Mouse (Mus musculus): ENCODE measurements at regions not wholly inside any gene's neighbourhood (a gene's known extent, or its start where the extent isn't known, plus 50 kb on each side); places are given as distances from the start of the nearest gene placed in this dataset.
A peak's percentile ranks its signal among the peaks of the same experiment; 100 is the strongest.

GRCm38 (mm10) chr9:117843531-117843930 lies 196.8 kb upstream of the Azi2 start:
- Histone ChIP-seq H3K9me3 (ENCODE audit: control insufficient read depth, low read length) (no peaks in the 10 kb centered on the region), H3K9ac (ENCODE audit: low read length) (no peak overlapping the region), H3K4me1 (replicated peaks; ENCODE audit: control insufficient read depth, insufficient read depth) (no peaks in the 10 kb centered on the region), H3K36me3 (ENCODE audit: control insufficient read depth, insufficient read depth, low read length) (no peaks in the 10 kb centered on the region), H3K4me3 (ENCODE audit: low read depth, low read length) (no peak overlapping the region), H3K27me3 (ENCODE audit: control insufficient read depth, insufficient read depth, low read length) (no peaks in the 10 kb centered on the region), H3K27ac (replicated peaks) (no peak overlapping the region), H3K4me2 (replicated peaks; ENCODE audit: low read depth) (no peak overlapping the region)
- ATAC-seq (ENCODE audit: low FRiP score, low TSS enrichment) (no peak), DNase-seq (ENCODE audit: low spot score) (no peak)
- TF ChIP-seq EP300 (optimal IDR thresholded peaks at IDR 0.05) (no peak), CTCF (IDR thresholded peaks at IDR 0.05; ENCODE audit: low read depth) (no peak)
- 48% methylated on average over 4 of the region's 4 CpGs for WGBS

DNA sequence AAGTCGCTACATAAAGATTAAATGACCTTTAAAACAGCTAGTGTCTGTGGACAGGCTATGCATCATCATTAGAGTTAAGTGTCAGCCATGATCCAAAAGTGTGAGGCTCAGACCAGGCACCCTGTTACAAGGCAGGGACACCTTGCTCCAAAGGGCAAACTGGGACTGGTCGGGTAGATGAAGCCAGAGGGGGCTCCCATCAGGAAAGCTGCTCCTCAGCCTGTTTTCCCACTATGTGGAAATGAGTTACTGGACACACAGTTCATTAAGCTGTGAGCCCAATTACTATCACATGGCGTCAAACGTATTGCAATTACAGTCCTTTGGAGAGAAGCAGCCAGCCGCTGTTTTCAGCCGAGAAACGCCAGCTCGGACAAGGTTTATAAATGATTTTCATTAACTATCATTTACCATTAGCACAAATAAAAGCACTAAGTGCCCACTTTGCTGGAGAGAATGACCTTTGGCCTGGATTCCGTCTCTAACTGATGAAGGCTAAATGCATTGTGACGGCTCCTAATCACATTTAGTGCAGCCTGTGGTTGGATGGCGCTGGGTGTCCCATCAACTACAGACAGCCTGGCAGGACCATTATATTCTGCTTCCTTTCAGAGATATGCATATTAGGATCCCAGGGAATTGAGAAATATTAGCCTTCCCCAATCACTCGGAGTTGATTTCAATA lies 203.5 kb upstream of the Azi2 start:
- ATAC-seq (ENCODE audit: low FRiP score, low TSS enrichment) (no peak), DNase-seq (ENCODE audit: low spot score) (no peak)
- 59% methylated on average over 12 of the region's 12 CpGs for WGBS
- H3K27me3 ChIP-seq (ENCODE audit: control insufficient read depth, insufficient read depth, low read length): no peaks in the 10 kb centered on the region
- TF ChIP-seq EP300 (optimal IDR thresholded peaks at IDR 0.05) (no peak), CTCF (IDR thresholded peaks at IDR 0.05; ENCODE audit: low read depth) (no peak)
- no peak overlapping the region for H3K27ac ChIP-seq (replicated peaks)
- no peaks in the 10 kb centered on the region for H3K4me1 ChIP-seq (replicated peaks; ENCODE audit: control insufficient read depth, insufficient read depth)
- H3K4me2 ChIP-seq (replicated peaks; ENCODE audit: low read depth): no peak overlapping the region
- H3K4me3 ChIP-seq (ENCODE audit: low read depth, low read length): no peak overlapping the region
- no peak overlapping the region for H3K9ac ChIP-seq (ENCODE audit: low read length)
- H3K9me3 ChIP-seq (ENCODE audit: control insufficient read depth, low read length): no peaks in the 10 kb centered on the region
- H3K36me3 ChIP-seq (ENCODE audit: control insufficient read depth, insufficient read depth, low read length): no peaks in the 10 kb centered on the region

GRCm38 (mm10) chr9:117833586-117833985 lies 203.9 kb upstream of the Rbms3 start:
- ATAC-seq (ENCODE audit: low FRiP score, low TSS enrichment) (no peak), DNase-seq (ENCODE audit: low spot score) (no peak)
- H3K9ac ChIP-seq (ENCODE audit: low read length): no peak overlapping the region
- WGBS: 69% methylated on average over 6 of the region's 6 CpGs
- H3K27me3 ChIP-seq (ENCODE audit: control insufficient read depth, insufficient read depth, low read length): no peaks in the 10 kb centered on the region
- no peaks in the 10 kb centered on the region for H3K36me3 ChIP-seq (ENCODE audit: control insufficient read depth, insufficient read depth, low read length)
- H3K9me3 ChIP-seq (ENCODE audit: control insufficient read depth, low read length): no peaks in the 10 kb centered on the region
- no peaks in the 10 kb centered on the region for H3K4me1 ChIP-seq (replicated peaks; ENCODE audit: control insufficient read depth, insufficient read depth)
- no peak overlapping the region for H3K27ac ChIP-seq (replicated peaks)
- no peak overlapping the region for H3K4me3 ChIP-seq (ENCODE audit: low read depth, low read length)
- no peak overlapping the region for H3K4me2 ChIP-seq (replicated peaks; ENCODE audit: low read depth)
- no peak for TF ChIP-seq EP300 (optimal IDR thresholded peaks at IDR 0.05)
- TF ChIP-seq CTCF (IDR thresholded peaks at IDR 0.05; ENCODE audit: low read depth): no peak

DNA sequence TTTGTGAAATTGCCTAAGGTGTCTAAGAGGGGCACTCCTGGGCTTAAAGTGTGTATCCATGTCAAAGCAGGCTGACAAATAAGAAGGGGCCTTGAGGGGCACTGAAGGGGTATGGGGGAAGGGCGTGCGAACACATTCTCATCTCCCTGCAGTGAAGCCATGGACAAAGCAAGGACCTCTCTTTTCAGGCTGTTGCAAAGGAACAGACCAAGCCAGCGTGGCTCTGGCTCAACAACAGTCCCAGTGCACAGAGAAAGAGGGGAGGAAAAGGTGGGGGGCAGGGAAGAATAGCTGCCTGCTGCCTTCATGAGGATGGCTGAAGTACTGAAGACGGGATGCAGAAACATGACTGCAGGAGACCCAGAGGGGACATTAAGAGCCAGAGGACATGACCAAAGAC lies 184.9 kb upstream of the Rbms3 start:
- Histone ChIP-seq H3K9me3 (ENCODE audit: control insufficient read depth, low read length) (no peaks in the 10 kb centered on the region), H3K4me2 (replicated peaks; ENCODE audit: low read depth) (no peak overlapping the region), H3K9ac (ENCODE audit: low read length) (no peak overlapping the region), H3K36me3 (ENCODE audit: control insufficient read depth, insufficient read depth, low read length) (no peaks in the 10 kb centered on the region), H3K4me1 (replicated peaks; ENCODE audit: control insufficient read depth, insufficient read depth) (no peaks in the 10 kb centered on the region), H3K27ac (replicated peaks) (no peak overlapping the region), H3K27me3 (ENCODE audit: control insufficient read depth, insufficient read depth, low read length) (no peaks in the 10 kb centered on the region), H3K4me3 (ENCODE audit: low read depth, low read length) (no peak overlapping the region)
- WGBS: 55% methylated on average over 4 of the region's 4 CpGs
- no peak for ATAC-seq (ENCODE audit: low FRiP score, low TSS enrichment)
- TF ChIP-seq EP300 (optimal IDR thresholded peaks at IDR 0.05) (no peak), CTCF (IDR thresholded peaks at IDR 0.05; ENCODE audit: low read depth) (0 out of 2 replicates have a peak, but pooled peaks have one; percentile 20)
- DNase-seq (ENCODE audit: low spot score): no peak

- WGBS: 55% methylated on average over 9 of the region's 9 CpGs
- TF ChIP-seq EP300 (optimal IDR thresholded peaks at IDR 0.05) (no peak), CTCF (IDR thresholded peaks at IDR 0.05; ENCODE audit: low read depth) (no peak)
- H3K4me3 ChIP-seq (ENCODE audit: low read depth, low read length): no peak overlapping the region
- no peaks in the 10 kb centered on the region for H3K36me3 ChIP-seq (ENCODE audit: control insufficient read depth, insufficient read depth, low read length)
- H3K27ac ChIP-seq (replicated peaks): no peak overlapping the region
- H3K9me3 ChIP-seq (ENCODE audit: control insufficient read depth, low read length): no peaks in the 10 kb centered on the region
- H3K9ac ChIP-seq (ENCODE audit: low read length): no peak overlapping the region
- DNase-seq (ENCODE audit: low spot score): no peak
- no peaks in the 10 kb centered on the region for H3K4me1 ChIP-seq (replicated peaks; ENCODE audit: control insufficient read depth, insufficient read depth)
- ATAC-seq (ENCODE audit: low FRiP score, low TSS enrichment): no peak
- H3K27me3 ChIP-seq (ENCODE audit: control insufficient read depth, insufficient read depth, low read length): no peaks in the 10 kb centered on the region
- H3K4me2 ChIP-seq (replicated peaks; ENCODE audit: low read depth): no peak overlapping the region
Observed at GRCm38 (mm10) chr9:117813216-117813615, 183.5 kb upstream of the Rbms3 start.

DNA sequence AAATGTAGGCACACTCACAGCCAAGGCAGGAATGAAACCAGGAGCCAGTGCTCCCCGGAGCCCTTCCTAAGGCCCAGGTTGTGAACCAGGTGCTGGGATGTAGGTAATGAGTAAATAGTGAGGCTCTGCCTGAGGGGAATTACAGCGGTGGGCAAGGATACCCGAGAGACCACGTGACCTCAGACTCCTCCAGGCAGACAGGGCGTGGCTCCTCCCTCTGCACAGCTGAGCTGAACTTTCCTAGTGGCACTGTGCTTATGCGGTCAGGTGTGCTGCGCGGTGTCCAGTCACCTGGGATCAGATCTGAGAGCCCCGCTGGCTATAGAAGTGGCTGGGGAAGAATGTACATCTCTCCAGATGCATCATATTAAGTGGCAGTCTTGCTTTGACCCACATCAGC lies 176.1 kb upstream of the Rbms3 start:
- H3K4me2 ChIP-seq (replicated peaks; ENCODE audit: low read depth): no peak overlapping the region
- WGBS: 67% methylated on average over 9 of the region's 9 CpGs
- H3K27ac ChIP-seq (replicated peaks): no peak overlapping the region
- DNase-seq (ENCODE audit: low spot score): no peak
- H3K36me3 ChIP-seq (ENCODE audit: control insufficient read depth, insufficient read depth, low read length): no peaks in the 10 kb centered on the region
- no peak overlapping the region for H3K4me3 ChIP-seq (ENCODE audit: low read depth, low read length)
- H3K9ac ChIP-seq (ENCODE audit: low read length): no peak overlapping the region
- no peaks in the 10 kb centered on the region for H3K9me3 ChIP-seq (ENCODE audit: control insufficient read depth, low read length)
- H3K27me3 ChIP-seq (ENCODE audit: control insufficient read depth, insufficient read depth, low read length): no peaks in the 10 kb centered on the region
- ATAC-seq (ENCODE audit: low FRiP score, low TSS enrichment): no peak
- H3K4me1 ChIP-seq (replicated peaks; ENCODE audit: control insufficient read depth, insufficient read depth): no peaks in the 10 kb centered on the region
- no peak for TF ChIP-seq EP300 (optimal IDR thresholded peaks at IDR 0.05)
- TF ChIP-seq CTCF (IDR thresholded peaks at IDR 0.05; ENCODE audit: low read depth): no peak

Data from stomach, postnatal 0 days (tissue).